Mouse (Mus musculus) thymus, adult 18-20 months (tissue): ENCODE data around the gene Krt9.
"Not testable (repeated sequence)": the region's sequence is repeated elsewhere in the genome, so short reads cannot be mapped to it uniquely, and the experiment has no call there.

Experiments used
- DNase-seq, 2 experiments: peaks; one replicate each; pipeline ENCODE4 v3.0.0; 2022; ENCODE audit warnings: mixed read lengths in 2 of 2

The Krt9 gene

DNA sequence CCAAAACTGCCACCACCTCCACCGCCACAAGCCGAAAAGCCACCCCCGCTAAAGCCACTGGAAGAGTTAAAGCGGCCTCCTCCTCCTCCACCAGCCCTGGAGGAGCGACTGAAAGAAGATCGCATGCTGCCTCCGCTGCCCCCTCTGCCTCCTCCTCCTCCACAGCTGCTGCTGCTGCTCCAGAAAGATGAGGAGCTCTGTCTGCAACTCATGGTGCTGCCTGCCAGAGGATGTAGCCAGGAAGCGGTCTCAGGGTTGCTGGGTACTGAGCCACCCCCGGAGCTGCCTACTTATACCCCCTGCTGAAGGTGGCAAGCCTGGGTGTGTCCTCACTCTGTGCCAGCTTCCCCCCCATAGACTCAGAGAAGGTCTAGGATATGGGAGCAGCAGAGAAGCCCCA is at the start of gene Krt9:
Gene Krt9, minus strand, starts transcription at position 255 of the 400 bp plus-strand sequence.
- no peak for DNase-seq

DNA sequence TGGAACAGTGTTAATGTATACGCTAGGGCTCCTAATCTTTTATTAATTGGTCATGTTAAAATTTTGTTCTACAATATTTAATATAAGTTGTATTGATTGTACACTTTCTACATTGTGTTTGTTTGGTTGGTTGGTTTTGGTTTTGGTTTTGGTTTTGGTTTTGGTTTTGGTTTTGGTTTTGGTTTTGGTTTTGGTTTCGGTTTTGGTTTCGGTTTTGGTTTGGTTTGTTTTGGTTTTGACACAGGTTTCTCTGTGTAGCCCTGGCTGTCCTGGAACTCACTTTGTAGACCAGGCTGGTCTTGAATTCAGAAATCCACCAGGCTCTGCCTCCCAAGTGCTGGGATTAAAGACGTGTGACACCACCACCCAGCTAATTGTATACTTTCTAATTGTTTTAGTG is 47.2 kb upstream of the Krt9 start:
- not testable (repeated sequence) for DNase-seq

DNA sequence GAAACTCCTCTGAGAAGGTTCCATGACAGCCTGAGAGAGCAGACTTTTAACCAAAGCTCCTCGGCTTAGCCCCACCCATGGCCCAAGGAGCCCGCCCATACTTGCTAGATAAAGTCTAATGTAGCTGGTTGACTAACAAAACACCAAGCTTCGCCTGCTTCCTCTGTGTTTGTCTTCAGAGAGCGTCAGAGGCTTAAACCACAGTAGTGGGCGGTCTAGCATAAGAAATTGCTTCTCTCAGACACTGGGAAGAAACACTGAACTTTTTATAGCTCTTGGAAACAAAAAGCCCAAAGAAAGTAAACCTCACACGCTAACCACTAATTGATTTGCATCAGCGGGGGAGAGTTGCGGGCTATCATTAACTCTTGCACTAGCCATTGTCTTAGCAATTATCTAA is 28.7 kb upstream of the Krt9 start:
- no peak for DNase-seq

DNA sequence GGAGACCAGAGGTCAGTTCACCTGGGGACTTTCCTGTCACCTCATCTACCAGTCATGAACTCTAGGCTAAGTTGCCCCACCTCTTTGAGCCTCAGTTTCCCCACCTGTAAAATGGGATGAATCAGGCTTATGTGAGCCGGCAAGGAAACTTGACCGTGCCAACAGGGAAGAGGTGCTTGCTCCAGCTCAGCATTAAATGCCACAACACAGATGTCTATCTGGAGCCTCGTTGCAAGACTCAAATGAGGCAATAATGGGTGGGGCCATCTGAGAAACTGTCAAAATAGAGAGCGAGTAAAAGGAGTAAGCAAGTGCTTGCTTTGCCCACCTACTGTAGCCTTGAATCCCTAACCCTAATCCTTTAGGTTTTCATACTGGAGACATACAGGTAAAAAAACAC is 26.3 kb upstream of the Krt9 start:
- DNase-seq = no peak

DNA sequence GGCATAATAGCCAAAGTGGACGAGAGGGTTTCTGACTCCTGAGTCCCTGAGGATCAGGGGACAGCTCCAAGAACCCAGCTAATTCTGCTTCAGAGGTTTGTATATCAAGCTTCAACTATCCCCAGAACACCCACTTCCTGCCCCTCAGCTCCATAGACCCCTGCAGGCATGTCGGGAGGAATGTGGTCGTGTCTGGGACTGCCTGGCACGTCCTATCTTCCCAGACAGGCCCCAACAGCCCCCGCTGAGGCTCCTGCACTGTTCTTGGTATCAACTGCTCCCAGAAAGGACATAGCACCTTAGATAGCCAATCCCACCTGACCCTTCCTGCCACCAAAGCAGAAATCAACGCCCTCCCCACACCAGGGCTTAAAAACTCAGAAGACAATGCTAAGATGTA is 15.5 kb upstream of the Krt9 start:
- no peak for DNase-seq

DNA sequence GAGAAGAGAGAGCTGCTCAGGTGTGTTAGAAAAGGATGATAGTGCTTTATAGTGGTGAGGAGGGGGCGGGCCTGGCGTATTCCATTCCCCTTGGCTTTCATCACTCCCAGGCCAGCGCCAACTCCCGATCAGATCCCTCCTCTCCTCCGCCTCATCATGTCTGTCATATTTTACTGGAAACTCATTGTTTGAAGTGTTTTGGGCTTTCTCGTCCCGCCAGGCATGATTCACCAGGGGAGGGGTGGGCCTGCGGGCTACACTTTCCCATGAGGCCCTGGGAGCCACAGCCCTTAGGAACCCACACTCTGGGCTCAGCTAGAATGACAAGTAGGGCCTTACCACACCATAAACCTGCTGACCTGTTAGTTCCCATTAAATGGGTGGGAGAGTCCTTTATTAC is 14.5 kb upstream of the Krt9 start, which contains the start of gene Krt14:
Gene Krt14, minus strand, starts transcription at position 51 of the 400 bp plus-strand sequence.
- no peak for DNase-seq

DNA sequence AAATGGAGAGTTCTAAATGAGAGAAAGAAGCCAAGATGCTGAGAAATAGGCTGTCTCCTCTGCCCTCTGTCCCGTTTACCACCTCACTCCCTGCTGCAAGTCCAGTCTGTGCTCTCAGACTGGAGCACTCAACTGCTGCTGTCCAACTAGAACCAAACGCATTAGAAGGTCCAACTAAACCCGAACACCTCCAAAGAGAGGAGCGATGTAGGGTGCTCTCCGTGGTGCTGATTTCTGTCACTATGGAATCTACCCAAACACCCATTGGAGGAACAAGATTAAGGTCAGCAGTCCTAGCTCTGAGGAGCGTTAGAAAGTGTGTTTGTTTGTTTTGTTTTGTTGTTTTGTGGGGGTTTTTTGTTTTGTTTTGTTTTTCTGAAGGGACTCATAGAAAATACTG is 10.4 kb upstream of the Krt9 start:
- DNase-seq = no peak

DNA sequence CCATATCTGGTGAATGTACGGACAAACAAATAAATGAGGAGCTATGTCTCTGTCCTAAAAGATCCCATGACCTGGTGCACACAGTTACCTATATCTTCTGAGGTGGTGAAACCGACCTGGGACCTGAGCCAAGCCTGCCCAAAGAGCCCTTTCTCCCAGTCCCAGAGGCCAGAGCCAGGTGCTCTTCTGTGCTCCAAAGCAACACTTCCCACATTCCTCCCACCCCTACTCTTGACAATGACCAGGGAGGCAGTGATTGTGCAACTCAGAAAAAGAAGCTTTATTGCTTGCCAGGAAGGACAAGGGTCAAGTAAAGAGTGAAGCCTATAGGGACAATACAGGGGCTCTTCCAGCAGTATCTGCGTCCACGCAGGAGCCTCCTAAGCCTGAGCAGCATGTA is 9.9 kb upstream of the Krt9 start:
- no peak for DNase-seq

DNA sequence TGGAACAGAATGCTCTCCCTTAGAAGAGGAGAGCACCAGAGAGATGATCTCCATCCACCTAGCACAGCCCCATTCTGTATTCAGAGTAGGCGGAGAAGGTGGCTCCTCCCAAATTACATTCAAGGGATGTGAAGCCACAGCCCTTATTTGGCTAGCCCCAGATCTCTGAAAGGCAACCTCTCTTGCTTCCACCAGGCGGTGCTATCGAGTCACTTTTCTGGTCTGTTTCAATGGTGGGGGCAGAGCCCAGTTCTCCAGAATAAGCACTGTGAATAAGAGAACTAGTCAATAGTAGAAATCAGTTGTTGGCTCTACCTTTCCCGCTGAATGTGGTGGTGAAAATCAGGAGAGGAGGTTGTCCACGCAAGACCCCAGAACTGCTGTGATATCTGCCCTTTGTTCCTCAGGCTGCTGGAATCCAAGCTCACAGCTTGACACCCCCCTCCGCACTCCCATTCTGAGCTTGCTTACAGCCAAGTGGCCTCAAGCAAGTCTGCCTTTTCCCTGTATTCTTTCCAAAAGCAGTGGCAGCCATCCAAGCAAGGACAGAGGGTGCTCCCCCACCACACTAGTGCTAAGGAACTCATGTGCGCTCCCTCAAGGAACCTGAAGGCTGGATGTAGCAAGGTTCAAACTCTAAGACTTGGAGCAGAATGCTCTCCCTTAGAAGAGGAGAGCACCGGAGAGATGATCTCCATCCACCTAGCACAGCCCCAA is 7.2 kb upstream of the Krt9 start:
- DNase-seq = no peak

DNA sequence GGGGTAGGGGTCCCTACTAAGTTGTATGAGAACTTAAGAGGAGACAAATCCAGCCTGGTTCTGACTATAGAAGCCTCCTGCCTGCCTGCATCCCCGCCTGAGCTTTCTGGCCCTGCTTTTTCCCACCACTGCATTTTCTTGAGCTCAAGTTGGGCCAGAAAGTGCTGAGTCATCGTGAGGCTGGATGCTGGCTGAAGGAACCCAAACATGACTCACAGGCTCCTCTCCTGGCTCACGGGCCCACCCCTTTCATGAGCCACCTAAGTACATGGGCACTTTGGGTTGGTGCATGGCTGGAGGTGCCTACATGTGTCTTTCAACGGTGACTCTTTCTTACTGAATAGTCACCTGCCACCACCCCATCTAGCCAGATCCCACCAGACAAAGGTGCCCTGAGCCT is 5.6 kb upstream of the Krt9 start:
- no peak for DNase-seq

DNA sequence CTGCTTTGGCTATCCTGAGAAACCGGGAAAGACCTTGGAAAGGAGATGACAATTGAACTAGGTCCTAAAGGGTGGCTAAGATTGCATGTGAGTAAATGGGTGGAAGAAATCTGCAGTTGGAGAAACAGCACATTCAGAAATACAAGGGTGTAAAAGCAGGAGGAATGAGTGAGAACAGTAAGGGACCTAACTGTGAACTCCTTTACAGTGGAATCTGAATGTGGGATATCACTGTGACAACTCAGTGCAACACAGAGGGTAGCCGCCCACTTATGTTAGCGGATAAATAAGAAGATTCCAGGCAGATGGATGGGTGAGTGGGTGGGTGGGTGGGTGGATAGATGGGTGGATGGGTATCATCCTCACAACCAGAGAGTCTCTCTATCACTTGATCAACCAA is 1.2 kb downstream of the Krt9 start:
- DNase-seq = no peak

DNA sequence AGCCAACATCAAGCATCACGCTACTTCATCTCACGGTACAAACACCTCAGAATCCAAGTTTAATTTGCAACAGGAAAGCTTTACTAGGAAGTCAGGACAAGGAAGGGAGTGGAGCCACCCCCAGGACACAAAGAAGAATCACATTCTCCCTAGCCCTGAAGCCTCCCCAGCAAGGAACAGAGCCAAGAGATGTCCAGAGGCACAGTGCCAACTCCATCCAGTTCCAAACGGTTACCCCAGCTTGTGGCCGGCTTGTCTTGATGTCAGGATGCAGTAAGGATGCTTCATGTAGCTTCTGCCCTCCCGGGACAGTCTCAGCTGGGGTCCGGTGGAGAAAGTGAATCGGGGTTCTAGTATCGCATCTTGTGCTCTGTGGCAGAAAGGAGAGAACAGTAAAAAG is 6.3 kb downstream of the Krt9 start:
- no peak for DNase-seq

DNA sequence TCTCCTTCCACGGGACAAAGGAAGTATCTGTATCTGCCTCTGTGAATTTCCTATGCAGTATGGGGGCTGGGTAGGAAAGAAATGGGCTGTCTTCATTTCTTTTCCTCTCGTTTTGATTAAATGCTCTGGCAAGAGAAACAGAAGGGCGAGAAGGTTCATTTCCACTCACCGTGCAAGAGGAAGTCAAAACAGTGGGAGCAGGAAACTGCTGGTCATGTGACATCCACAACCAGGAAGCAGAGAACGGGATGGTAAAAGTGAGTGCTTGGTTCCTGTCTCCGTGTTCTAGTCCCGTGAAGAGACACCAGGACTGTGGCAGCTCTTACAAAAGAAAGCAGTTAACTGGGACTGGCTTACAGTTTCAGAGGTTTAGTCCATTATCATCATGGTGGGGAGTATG is 11.3 kb downstream of the Krt9 start:
- DNase-seq = no peak

DNA sequence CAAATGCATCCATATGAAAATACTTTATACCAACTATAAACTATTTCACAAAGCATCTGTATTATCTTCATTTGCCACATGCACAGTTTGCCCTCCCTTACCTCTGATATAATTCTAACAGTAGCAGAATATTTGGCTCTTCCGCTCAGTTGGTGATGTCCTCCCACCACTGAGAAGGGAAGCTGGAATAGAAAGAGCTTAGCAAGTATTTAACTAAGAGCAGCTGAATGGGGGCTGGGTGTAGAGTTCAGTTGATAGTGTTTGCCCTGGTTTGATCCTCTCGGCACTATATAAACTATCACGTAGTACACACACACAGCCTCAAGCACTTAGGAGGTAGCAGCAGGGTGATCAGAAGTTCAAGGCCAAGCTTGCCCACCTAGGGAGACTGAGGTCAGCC is 13.8 kb downstream of the Krt9 start:
- DNase-seq = no peak

DNA sequence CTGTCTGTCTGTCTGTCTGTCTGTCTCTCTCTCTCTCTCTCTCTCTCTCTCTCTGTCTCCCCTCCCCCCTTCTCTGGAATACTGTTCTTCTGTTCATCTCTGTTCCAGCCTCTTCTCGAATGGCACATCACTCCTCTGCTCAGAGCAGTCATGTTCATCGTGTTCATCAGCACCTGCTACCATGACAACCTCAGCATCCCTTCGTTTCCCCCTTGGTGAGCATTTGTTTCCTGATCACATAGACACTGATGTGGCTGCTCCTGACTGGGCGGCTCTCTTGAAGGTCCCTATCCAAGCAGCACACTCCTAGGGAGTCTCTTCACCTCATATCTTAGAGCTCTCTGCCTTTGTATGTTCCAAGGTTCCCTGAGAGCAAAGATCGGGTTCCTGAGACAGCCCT is 14.7 kb downstream of the Krt9 start:
- DNase-seq = no peak

DNA sequence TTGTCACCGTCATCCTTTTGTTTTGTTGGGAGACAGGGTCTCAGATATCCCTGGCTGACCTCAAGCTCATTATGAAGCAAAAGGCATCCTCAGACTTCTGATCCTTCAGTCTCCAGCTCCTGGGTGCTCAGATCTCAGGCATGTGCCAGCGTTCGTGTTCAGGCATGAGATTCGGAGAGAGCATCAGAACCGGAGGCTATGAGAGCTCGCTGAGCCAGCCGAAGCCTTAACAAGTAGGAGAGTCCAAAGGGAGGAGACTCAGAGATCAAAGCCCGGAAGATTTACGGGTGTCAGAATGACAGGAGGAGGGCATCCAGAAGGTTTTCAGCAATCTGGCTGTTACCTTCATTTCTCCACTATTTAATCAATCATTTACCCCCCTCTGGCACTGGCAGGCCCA is 16.3 kb downstream of the Krt9 start:
- no peak for DNase-seq

DNA sequence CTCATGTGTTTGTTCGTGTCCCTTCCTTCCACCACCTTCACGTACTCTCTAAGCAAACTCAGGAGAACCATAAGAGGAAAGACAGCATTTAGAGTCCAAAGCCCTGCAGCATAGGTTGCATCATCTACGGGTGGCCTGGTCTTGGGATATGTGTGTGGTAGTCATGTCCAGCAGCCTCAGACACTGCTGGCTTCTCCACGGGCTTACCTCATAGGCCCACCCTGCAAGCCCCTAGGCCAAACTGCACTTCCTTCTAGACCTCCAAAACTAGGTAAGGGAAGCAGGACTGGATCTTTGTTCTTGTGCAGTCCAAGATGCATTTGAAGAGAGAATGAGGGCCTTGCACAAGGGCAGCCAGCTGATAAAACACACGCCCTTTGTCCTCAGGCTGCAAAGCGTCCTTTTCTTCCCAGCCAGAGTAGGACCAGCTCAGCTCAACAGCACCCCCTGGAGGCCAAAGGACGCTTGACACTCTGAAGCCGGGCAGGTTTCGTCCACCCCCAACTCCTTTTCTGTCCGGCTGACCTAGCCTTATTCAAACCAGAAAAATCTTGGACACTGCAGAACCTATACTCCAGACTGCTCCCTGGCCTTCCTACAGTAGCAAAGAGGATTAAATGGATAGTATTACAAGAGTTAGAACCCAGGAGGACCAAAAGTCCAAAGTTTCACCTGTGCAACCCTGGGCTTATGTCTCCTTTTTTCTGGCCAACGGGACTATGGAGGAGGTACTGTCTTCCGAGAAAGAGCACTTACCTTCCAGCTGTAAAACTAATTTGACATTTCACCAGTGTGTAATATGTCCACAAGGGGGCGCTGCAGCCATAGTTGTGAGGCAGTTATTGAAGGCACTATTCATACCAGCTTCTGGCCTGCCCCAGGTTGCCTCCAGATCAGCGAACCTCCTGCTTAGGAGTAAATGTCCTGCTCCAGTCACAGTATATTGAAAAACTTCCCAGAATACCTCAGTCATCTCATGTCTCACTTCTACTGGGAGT is 24.0 kb downstream of the Krt9 start:
- DNase-seq = no peak

DNA sequence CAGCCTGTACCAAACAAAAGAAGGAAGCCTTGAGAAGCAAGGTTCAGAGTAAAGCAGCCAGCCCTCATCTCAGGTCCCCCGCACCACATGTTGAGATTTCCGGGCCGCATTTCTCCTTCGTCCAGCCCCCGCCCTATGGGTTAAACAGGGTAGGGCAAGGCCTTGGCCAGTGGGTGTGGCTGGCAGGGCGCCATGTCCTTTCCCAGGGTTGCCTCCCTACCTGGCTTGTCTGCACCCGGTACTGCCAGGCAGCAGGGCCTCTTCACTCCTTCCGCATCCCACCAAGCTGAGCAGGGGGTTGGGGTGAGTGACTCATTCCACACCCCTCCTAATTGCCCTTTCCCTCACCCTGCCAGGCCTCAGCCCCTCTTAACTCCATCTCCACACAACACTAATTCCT is 25.0 kb downstream of the Krt9 start:
- DNase-seq = no peak

DNA sequence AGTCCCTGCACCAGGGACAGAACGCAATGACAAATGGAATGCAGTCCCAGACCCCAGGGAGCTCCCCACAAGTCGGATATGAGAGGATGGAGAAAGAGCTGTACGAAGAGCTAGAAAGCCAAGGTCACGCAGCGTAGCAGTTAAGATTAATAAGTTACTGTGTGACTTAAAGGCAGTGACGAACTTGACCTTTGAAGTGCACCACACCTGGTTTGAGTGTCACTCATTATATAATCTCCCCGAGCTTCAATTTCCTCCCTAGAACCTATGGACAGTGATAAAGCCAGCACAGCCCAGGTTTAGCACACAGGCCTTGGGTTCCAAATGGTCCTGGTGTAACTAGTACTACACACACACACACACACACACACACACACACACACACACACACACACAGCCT is 28.7 kb downstream of the Krt9 start:
- no peak for DNase-seq

DNA sequence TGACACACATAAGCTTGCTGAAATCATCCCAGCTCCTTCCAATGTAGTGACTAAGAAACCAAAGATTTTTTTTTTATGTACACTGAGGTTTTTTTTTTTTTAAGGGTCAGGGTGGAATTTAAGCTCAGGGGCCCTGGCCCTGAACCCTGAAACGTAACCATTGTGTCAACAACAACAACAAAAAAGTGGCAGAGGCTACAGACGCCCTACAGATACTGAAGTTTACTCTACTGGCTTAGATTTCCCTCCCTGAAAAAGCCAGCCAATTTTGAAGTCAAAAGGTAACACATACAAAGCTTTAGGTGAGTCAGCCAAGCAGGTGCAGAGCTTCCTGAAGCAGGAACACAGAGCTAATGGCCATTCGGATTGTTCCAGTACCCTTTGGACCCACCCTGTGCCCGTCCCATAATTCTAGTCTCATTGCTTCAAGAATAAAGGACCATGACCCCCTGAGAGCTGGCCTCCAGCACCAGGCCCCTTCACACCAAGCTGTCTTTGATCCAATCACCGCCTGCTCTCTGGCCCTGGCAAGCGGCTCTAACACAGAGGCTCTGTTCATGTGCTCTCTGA is 35.1 kb downstream of the Krt9 start:
- no peak for DNase-seq

DNA sequence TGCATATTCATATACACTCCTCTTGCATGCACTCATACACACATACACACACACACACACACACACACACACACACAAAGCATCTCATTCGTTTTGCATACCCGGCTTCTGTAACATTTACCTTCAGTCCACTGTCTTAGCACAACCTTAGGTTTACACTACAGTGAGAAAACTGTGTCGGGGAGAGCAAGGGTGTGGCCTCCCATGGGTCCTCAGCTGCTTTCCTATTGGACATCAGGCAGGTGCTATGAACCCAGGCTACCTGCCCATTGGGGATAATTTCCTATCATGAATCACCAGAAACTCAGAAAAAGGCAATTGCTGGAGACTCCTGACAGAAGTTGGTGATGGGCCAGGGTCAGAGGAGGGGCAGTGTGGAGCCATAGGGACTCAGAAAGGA is 35.7 kb downstream of the Krt9 start:
- DNase-seq = no peak

DNA sequence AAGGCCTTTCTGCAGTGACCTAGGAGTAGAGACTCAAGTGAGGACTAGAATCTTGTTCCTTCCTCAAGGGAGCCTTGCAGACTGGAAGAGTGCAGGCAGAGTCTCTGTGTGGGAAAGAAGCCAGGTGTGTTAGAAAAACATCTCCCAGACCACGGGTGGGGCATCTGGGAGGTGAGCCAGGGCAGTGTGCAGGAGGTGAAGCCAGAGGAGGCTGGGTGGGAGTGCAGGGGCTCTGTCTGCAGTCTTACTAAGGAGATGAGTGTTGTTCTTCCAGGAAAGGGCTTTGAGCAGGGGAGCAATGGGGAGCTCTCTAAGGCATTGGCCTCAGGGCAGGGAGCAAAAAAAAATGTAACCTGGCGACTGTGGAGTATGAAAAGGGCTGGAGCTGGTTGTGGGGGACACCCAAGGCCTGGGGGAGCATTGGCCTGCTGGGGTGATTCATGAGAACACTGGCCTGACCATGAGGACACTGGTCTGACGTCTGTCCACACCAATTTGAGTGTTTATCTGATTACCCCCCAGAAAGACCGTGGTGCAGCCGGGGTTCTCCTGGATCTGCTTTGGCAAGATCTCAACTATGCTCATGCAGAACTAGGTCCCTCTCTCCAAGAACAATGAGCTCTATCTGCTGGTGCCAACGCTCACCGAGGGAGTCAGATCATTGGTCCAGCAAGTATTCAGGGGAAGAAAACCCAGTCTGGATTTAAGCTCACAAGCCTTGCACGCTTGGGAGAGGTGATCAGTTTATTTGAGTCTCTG is 37.4 kb downstream of the Krt9 start:
- no peak for DNase-seq
